Mouse (Mus musculus): ENCODE measurements at regions not wholly inside any gene's neighbourhood (a gene's known extent, or its start where the extent isn't known, plus 50 kb on each side); places are given as distances from the start of the nearest gene placed in this dataset.

DNA sequence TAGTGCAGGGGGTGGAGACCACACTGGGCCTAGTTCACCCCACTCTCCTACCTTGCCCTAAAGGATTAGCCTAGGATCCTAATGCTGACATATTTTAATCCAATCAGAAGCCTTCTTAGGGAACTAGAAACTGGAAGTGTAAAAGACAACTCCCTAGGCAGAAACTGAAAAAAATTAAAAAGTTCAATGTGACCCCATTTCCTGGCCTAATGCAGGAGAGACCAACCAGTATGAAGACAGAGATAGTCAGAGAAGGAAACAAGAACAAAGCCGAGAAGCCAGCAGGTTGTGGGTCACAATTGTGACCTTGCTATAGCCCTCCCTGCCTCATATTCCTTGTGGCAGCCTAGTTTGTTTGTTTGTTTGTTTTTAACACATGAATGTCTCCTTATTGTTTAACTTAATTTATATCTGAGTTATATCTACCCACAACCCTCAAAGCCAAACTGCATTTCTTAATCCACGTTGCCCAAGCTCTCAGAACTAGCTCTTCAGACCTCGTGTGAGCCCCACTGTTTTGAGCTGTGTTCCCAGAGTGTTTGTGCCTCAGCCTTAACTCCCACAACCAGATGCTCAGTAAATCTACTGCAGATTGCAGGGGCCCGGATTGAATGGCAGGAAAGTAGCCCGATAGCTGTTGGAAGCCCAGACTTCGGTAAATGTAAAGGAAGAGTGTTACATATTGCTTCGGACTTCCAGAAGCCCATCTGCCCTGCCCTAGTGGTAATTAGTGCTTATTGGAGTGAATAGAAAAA is 139.0 kb upstream of the Tbl1xr1 start:
- DNase-seq (ENCODE audit: low read depth) = peak; percentile 54

DNA sequence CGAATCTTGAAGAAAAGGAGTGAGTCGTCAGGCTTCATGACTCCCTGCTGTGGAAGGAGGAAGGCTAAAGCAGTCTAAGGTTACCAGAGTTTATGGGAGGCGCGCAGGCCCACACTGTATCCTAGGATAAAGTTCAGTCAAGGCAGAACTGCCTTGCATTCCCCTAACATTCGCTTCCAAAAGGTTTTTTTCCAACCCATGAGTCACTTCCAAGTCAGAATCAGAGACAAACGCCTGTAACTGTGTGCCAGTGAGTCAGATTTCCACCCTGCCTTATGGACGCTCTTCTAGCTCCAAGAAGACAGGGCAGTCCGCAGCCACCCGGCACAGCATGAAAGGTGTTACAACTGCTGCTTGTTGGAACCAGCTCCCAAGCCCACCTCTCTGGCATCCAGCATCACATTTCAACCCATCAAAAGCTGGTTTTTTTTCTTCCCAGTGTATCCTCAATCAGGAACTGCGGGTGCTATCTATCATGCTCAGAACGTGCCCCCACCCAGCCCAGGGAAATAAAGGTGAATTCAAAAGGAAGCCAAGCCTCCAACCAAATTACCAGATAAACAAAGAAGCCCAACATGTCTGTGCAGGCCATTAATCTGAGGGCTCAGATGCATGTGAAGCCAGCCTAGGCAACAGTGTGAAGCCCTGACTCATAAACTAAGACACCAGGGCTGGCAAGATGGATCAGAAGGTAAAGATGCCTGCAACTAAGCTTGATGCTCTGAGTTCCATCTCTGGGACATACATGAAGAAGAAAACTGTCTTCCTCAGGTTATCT is 138.2 kb upstream of the Tbl1xr1 start:
- DNase-seq (ENCODE audit: low read depth) = peak; percentile 56

DNA sequence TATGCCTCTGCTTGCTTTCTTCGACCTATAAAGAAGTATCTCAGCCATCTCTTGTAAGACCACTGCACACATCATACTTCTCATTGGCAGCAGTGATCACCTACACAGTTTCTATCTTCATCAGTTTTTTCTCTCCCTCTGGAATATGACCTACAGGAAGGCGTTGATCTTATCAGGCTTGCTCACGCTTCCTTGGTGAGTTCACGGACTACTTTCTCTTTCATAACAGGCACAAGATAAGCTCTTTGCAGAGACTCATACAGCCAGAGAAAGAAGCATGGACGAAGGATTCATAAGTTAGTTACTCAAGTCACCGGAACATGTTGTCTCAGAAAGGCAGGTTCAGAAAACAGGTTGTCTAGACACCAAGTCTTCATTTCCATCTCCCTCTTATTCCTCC is 136.7 kb upstream of the Tbl1xr1 start:
- peak; percentile 82 for DNase-seq (ENCODE audit: low read depth)

DNA sequence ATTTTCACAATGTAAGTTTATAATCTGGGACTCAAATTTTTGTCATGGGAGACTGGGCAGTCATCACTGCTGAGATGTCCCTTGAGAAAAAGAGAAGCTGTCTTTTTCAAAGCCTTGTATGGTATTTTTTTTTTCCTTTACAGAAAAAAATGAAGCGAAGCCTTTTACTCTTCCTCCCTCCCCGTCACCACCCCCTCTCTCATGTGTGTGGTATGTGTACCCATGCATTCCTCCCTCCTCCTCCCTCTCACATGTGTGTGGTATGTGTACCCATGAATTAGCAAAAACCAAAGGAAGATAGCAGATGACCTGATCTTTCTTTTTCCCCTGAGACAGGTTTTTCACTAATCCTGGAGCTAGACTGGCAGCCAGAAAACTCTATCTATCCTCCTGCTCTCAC is 134.9 kb upstream of the Tbl1xr1 start:
- DNase-seq (ENCODE audit: low read depth) = no peak

DNA sequence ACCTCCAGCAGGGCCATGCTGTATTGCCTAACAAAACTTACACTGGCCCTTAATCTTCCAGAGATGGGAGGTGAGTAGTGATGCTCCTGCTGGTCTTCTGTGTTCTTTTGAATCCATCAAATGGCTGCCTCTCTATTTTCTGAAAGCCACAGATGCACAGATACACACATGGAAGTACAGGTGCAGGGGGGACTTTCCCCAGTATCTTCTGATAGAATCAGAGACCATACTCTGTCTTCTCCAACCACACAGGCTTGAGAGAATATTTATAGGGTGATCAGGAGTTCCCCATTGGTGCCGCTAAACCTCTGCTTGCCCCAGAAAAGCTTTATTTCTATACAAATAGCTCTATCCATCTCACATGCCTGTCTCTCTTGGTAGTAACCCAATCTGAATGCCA is 133.5 kb upstream of the Tbl1xr1 start:
- DNase-seq (ENCODE audit: low read depth) = no peak

DNA sequence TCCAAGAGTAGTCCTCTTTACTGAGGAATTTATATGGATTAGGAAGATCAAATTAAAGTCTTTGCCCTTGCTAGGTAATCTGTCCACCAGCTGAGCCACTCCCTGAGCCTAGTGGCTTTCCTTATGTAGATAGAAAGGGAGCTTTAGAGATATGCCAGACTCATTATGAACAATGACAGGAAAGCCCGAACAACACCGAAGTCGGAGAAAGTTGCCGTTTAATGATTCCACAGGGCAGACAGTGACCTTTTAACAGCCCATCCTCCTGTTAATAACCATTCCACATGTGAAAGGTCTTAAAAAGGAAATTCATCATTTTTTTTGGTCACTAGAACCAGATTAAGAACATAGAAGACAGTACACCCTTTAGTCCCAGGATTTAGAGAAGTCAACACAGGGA is 130.7 kb upstream of the Tbl1xr1 start:
- DNase-seq (ENCODE audit: low read depth) = no peak

DNA sequence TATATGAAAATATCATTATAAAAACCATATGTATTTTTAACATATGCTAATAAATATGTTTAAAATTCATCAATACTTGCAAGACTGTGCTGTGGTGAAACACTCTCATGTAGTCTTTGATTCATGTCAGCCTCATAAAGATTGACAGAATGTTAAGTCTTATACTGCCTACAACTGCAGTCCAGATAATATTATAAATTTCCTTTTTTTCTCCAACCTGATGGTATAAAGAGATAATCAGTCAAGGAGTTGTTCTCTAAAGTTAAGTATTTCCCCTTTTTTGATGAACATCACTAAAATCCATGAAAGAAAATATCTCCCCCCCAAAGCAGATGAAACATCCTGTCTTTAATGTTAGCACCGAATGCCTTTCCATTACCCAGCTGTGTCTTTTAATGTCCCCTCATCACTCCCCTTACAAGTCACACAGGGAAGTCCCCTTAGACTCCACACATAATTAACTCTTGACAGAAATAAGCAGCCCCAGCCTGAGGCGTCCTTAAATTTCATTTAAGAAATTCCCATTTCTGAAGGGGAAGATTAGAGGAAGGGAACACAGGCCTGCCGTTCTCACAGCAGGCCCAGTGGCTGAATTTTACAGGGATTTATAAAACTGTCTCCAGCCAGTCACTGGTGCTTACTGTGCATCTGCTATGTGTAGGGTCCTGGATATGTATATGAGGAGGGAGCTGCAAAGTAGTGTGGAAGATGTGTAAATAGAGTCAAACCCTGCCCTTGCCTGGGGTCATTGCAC is 129.0 kb upstream of the Tbl1xr1 start:
- DNase-seq (ENCODE audit: low read depth) = no peak

DNA sequence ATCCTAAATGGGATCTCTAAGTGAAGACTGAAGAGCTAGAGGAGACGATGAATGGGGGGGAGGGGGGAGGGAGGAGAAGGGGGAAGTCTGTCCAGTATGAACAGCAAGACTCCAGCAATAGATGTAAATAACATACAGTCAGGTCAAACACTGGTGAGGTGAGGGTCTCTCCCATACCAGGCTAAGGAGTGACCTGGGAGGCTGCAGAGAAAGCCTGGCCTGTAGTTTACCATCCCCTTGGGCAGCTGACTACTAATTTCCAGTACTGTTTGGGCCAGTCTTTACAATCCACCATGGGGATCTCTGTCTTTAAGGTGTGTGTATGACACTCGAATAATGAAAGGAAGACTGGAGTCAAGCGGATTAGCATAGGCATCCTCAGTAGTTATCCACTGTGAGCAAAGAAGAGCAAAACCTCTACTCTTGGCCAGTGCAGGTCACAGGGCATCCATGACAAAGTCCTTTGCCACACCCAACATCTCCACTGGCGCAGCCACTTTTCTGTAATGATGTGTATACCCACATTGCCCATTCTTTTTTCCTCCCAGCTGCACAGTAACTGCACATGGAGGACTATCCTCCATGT is 128.3 kb upstream of the Tbl1xr1 start:
- DNase-seq (ENCODE audit: low read depth) = no peak

DNA sequence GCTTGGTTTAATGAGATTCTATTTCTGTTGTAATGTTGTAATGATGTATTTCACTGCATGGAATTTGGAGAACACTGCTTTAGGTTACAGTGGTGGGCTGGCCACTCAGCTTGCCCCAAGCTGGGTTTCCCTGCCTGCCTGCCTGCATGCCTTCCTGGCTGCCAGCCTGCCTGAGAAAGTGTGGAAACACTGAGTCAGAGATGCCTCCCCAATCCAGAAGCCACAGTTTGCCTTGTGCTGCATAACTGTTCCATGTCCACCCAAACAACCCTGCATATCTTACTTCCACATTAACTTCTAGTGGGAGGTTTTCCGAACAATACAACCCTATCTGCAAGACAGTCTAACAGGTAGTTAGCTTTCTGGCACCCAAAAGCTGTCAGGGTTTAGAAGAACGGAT is 127.0 kb upstream of the Tbl1xr1 start:
- peak; percentile 82 for DNase-seq (ENCODE audit: low read depth)

DNA sequence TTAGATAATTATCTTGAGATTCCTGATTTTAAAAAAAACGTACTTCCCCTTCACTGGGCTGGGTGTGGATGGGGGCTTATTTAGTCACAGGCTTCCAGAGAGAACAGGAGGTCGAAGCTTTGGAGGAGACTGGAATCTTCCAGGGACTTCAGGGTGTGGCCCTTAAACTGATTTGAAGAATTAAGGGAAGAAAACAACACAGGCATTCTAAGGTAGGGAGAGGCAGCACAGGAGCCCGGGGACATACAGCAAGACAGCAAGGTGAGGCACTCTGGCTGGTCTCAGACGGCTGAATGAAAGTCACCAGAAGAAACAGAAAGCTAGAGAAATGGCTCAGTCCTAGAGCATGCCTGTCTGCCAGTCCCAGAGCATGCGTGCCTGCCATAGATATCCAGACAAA is 125.9 kb upstream of the Tbl1xr1 start:
- DNase-seq (ENCODE audit: low read depth) = no peak

DNA sequence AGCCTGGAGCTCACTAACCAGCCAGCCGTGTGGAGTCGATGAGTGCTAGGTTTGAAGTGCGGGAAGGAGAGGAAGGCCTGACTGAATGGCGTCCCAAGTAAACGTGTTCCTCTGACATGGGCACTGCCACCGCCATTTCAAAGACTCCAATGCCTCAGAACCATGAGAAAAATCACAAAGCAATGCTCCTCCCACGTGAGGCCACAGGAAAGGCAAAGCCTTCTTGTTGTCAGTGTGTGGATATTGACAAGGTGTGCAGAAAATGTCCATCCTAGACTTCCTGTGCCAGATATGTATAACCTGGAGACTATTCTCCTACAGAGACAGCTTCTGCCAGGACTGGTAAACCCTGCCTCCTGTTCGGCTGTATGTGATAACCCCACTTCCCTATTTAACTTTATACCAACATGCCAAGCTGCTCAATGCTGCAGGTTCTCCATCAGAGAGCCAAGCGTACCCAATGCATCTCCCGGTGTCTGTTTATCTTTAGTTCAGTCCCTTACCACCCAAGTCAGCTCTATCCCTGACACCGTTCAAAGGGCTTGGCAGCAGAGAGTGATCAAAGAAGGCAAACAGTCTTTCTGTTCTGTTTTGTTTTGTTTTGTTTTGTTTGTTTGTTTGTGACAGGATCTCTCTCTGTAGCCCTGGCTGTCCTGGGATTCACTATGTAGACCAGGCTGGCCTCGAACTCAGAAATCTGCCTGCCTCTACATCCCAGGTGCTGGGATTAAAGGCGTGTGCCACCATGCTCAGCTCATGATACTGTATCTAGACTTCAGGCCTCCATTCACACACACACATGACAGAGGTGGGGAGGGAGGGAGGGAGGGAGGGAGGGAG is 124.8 kb upstream of the Tbl1xr1 start:
- no peak for DNase-seq (ENCODE audit: low read depth)

DNA sequence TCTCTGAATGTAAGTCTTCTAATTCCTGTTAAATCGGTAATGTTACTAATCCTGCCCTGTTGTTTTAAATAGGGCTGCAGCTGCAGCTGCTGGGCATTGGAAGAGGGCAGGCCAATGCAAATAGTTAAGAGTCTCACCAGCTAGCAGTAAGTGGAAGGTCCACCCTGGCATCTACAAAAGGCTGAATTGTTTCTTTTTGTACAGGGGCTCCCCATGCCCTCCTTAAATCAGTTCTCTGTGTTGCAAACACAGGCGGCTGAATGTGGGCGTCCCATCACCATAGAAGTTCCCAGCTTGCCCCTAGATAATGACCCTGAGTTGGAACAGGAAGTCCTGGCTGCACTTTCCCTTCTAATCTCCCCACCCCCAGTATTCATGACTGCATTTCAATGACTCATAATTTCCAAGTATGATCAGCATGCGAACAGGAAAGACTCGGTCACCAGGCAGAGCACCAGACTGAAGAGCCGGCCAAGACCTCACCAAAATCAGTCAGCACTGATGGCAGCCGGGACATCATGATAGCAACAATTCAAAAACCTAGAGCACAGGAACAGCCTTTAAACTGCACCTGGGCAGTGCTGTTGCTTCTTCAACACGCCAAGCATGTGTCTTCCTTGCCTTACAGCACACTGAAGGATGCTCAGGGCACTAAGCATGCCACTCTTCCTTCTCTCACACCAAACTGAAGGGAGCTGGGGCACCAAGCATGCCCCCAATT is 123.6 kb upstream of the Tbl1xr1 start:
- DNase-seq (ENCODE audit: low read depth) = peak; percentile 97

DNA sequence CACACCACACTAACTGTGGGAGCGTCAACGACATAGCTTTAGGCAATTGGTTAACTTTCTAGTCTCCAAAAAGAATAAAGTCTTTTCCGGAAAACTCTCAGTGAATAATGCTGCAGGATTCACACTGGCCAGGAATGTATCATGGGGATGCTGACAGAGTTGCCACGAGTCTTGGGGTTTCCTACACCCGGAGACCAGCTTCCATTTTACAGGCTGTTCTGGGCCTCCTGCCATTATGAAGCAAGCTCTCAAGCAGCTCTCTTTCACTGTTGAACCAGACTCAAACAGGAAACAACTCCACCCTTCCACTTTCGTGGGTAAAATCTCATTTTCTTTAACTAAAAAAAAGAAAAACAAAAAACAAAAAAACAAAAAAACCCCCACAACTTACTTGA is 123.0 kb upstream of the Tbl1xr1 start:
- no peak for DNase-seq (ENCODE audit: low read depth)

DNA sequence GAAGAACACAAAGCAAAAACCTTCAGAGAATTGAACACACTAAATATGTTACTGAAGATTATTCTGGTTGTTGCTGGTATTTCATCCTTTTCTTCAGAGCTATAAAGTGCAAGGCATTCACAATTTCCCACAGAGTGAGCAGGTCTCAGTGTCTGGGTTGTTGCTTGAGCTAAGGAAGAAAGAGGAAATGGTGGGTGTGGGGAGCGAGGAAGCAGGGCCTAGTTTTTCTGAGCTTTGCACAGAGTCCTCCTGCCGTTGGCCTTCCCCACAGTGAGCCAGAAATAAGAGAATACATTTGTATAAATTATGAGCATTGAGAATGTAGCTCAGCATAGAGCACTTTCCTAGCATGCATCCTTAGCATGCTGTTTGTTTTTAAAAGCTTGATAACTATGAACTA is 120.8 kb upstream of the Tbl1xr1 start:
- no peak for DNase-seq (ENCODE audit: low read depth)

DNA sequence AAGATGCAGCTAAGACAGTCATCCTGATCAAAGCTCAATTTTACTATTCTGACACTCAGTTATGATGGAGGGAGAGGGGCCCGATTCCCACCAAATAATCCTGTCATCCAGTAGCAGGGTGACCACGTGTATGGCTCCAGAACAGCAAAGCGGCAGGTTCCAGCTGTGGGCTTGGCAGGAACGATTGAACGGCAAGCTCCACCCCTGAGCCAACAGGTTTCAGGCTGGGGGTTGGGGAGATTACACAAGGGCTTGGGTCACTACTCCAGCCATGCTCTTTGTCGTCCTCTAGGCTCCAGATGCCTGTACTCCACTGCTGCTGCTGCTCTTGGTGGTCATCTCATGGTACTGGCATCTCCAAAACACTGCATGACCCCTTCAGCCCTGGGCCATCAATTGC is 119.3 kb upstream of the Tbl1xr1 start:
- DNase-seq (ENCODE audit: low read depth) = peak; percentile 64

DNA sequence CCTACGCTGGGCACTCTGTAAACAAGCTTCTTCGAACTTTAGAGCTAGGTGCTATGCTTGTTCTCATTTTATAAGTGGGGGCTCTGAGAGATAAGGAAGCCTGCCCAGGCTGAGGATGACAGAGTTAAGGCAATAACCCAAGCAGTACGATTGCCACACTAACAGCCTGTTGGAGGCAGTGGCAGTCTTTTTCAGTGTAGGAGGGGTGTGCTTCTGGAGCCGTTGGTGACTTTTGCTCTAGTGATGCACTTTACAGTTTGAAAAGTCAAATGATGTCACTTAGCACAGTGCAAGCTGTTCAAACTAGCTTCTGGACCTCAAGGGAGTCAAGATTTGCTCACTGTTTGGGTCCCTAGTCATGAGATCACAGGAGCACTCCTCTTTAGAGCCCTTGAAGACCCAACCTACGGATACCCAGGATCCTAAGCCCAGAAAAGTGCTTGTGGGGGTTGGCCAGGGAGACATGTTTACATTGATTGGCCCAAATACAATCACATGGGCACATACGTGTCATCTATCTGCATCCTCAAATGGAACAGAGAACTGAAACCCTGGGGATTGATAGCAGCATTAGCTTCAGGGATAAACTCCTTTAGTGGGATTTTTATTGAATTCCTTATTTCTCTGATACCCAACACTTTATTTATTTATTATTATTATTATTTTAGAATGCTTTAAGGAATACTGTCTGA is 117.7 kb upstream of the Tbl1xr1 start:
- DNase-seq (ENCODE audit: low read depth) = peak; percentile 62

DNA sequence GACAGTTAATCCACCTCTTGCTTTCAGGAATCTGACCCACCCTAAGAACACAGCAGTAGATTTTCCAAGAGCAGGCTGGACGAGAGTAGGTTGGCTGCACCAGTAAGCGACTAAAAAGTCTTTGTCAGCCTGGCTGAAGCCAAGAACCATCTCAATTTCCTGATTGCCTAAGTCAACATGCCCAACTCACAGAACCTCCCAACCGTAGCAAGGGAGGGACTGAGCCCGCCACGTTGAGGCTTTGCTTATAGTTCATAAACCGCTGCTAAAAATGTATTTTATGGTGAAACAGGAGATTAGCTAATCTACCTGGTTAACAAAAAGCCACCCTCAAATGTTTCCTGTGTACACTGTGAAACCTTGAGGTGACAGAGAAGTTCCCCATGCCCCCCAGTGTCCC is 115.4 kb upstream of the Tbl1xr1 start:
- peak; percentile 90 for DNase-seq (ENCODE audit: low read depth)

DNA sequence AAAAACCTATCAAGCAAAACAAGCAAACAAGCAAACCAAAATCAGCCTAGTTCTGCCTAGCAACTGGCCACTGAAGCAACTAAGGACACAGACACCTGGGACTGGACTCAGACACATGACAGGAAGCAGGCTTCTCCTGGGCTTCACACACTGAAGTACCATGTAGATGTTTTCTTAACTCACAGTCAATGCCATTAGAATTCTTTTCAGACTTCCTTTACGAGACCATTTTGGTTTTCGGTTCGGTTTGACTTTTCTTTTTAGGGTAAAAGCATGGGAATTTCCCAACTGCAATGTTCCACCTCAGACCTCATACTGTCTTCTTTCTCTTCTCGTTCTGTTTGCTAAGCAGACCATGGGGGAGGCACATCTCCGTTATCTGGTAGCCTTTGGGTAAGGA is 114.7 kb upstream of the Tbl1xr1 start:
- peak; percentile 65 for DNase-seq (ENCODE audit: low read depth)

DNA sequence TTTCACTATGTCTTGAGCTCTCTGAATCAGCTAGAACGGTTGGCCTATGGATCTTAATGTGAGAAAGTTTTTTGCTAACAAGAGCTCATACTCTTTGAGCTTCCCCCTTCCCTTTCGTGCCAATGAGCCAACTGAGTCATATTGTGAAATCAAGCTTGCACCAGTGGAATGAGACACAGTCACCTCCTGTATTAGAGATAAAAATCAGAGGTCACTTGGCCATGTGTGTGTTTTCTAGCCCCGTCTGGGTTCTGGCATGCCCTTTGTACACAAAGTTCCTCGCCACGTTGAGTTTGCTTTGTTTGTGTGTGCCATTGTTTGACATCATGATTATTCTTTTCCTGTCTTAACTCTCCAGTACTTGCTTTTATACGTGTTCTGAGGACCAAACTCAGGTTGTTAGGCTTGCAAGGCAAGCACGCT is 114.1 kb upstream of the Tbl1xr1 start:
- peak; percentile 92 for DNase-seq (ENCODE audit: low read depth)
